Mouse (Mus musculus) embryonic facial prominence, embryonic 15.5 days (tissue): ENCODE measurements around the gene Man2c1. TPM values are rescaled to one million over a fixed set of nuclear protein-coding genes. Genes with fewer than 3 reads are reported as not detected.

Experiments used
- ATAC-seq: fragments of 200-750 bp; cut with Nextera tagmentation; 2 replicates; pipeline ENCODE4 v1.8.0; 2017; ENCODE audit warnings: low read depth, moderate TSS enrichment; ENCODE audit not compliant: insufficient number of reproducible peaks, low FRiP score, low TSS enrichment
- H3K27ac ChIP-seq: fragments of 300-500 bp; sonication (generic); replicated peaks from 2 replicates; pipeline ENCODE4 v1.5.1; 2015; ENCODE audit warnings: mild to moderate bottlenecking, inconsistent platforms
- H3K27me3 ChIP-seq: fragments of 300-500 bp; sonication (generic); 2 replicates; pipeline ENCODE4 v1.6.1; 2015; ENCODE audit warnings: inconsistent platforms
- H3K36me3 ChIP-seq: fragments of 300-500 bp; sonication (generic); 2 replicates; pipeline ENCODE4 v1.6.1; 2015; ENCODE audit warnings: mild to moderate bottlenecking, inconsistent platforms
- H3K4me1 ChIP-seq: fragments of 300-500 bp; sonication (generic); 2 replicates; pipeline ENCODE4 v1.6.1; 2015; ENCODE audit warnings: inconsistent platforms
- H3K4me2 ChIP-seq: fragments of 300-500 bp; sonication (generic); replicated peaks from 2 replicates; pipeline ENCODE4 v1.6.1; 2015; ENCODE audit warnings: mild to moderate bottlenecking, inconsistent platforms
- H3K4me3 ChIP-seq: fragments of 300-500 bp; sonication (generic); replicated peaks from 2 replicates; pipeline ENCODE4 v1.5.1; 2015; ENCODE audit warnings: mild to moderate bottlenecking, inconsistent platforms
- H3K9ac ChIP-seq: fragments of 300-500 bp; sonication (generic); 2 replicates; pipeline ENCODE4 v1.6.1; 2015; ENCODE audit warnings: inconsistent platforms
- H3K9me3 ChIP-seq: fragments of 300-500 bp; sonication (generic); replicated peaks from 2 replicates; pipeline ENCODE4 v1.6.1; 2016; ENCODE audit warnings: inconsistent platforms
- WGBS: fragments of 180-500 bp; shearing (Covaris S2); methylation state at CpG from one replicate; pipeline ENCODE4 v1.1.7; 2015; 5-methylcytosine and 5-hydroxymethylcytosine counted together
- polyA plus RNA-seq: library from polyadenylated mRNA; unstranded; fragments of >200 nt; fragmentation: Nextera tagmentation; extraction: Ambion mirVana; gene quantifications from 2 replicates; pipeline ENCODE4 v1.2.1, GENCODE M21; 2015

Gene Man2c1
- polyA plus RNA-seq: 72.5 and 78.0 TPM in 2 replicates

GRCm38 (mm10) chr9:57130577-57131433 lies at the start of gene Man2c1:
Gene Man2c1 (plus strand): TSS chr9:57130690.
- H3K9me3 ChIP-seq: no peaks in the 10 kb centered on the region
- H3K36me3 ChIP-seq: peaks cover 32% of the 10 kb centered on the region
- under 1% methylated on average over 58 of the region's 58 CpGs for WGBS
- H3K27me3 ChIP-seq: no peaks in the 10 kb centered on the region
- peak within 1 kb of the TSS; percentile 75 for H3K9ac ChIP-seq
- ATAC-seq: peak; percentile 89
- H3K4me2 ChIP-seq: peak within 1 kb of the TSS; percentile 81
- peak within 1 kb of the TSS; percentile 78 for H3K4me3 ChIP-seq
- H3K27ac ChIP-seq: peak within 1 kb of the TSS; percentile 96
- peaks cover 17% of the 10 kb centered on the region for H3K4me1 ChIP-seq

DNA sequence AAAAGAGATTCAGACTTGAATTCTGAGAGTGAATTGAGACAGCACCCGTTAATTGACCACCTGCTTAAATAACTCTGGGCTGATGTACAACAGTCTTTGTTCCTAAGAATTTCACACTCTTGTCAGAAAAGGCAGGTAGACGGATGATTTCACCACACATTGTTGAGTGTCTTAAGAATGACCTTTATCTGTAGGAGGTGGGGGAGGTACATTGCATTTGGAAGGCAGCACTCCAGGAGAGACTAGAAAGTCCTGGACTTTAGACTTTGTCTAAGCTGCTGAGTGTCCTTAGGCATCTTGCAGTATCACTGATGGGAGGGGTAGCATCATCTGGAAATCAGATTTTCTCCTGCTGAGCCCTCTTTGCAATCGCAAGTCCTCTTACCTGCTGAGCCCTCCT lies 48.3 kb upstream of the Man2c1 start:
- no peak for ATAC-seq
- H3K4me2 ChIP-seq: no peak overlapping the region
- no peak overlapping the region for H3K4me3 ChIP-seq
- H3K4me1 ChIP-seq: peaks cover 3% of the 10 kb centered on the region
- peaks cover 9% of the 10 kb centered on the region for H3K36me3 ChIP-seq
- H3K27me3 ChIP-seq: no peaks in the 10 kb centered on the region
- H3K27ac ChIP-seq: no peak overlapping the region
- 84% methylated on average over 3 of the region's 3 CpGs for WGBS
- H3K9ac ChIP-seq: no peak overlapping the region
- no peaks in the 10 kb centered on the region for H3K9me3 ChIP-seq

DNA sequence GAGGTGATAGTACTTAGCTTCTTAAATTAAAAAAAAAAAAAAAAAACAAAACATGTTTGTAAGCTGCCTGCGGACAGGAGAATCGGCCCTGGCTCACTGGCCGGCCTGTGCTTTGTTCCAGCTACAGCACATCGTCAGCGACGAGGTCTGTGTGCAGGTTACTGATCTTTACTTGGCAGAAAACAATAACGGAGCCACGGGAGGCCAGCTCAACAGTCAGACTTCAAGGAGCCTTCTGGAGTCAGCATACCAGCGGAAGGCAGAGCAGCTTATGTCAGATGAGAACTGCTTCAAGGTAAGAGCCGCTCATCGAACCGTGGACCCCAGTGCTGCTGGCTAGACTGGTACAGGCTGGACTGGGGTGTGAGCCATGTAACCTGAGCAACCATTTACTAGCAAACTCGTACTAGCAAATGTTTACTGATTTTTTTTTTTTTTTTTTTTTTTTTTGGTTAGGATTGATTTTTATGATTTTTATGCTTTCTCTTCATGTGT lies 13.2 kb upstream of the Man2c1 start:
- no peak for ATAC-seq
- H3K27ac ChIP-seq: no peak overlapping the region
- H3K9ac ChIP-seq: no peak overlapping the region
- 92% methylated on average over 13 of the region's 13 CpGs for WGBS
- H3K27me3 ChIP-seq: no peaks in the 10 kb centered on the region
- peaks cover 84% of the 10 kb centered on the region for H3K36me3 ChIP-seq
- H3K9me3 ChIP-seq: no peaks in the 10 kb centered on the region
- no peak overlapping the region for H3K4me3 ChIP-seq
- H3K4me1 ChIP-seq: no peaks in the 10 kb centered on the region
- H3K4me2 ChIP-seq: no peak overlapping the region

- Histone ChIP-seq H3K4me2 (peak overlapping the region; percentile 81), H3K27ac (no peak overlapping the region), H3K4me1 (peaks cover 17% of the 10 kb centered on the region), H3K9me3 (no peaks in the 10 kb centered on the region), H3K9ac (no peak overlapping the region; the same call in 1 of the 2 replicates), H3K4me3 (peak overlapping the region; percentile 78), H3K27me3 (no peaks in the 10 kb centered on the region), H3K36me3 (peaks cover 31% of the 10 kb centered on the region)
- ATAC-seq: no peak
These were observed 849 bp upstream of the Man2c1 start for GRCm38 (mm10) chr9:57129641-57130040.

DNA sequence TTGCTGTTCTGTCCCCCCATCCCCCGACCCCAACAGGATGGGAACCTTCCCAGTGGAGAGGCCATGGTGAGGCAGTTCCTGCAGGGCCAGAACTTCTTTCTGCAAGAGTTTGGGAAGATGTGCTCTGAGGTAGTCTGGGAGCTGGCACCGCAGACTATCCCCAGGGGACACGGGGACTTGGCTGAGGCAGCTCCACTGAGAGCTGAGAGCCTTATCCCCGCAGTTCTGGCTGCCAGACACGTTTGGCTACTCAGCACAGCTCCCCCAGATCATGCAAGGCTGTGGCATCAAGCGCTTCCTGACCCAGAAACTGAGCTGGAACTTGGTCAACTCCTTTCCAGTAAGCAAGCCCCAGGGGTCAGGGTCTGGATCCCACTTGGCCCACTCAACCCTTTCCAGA lies 6.8 kb downstream of the Man2c1 start:
- Histone ChIP-seq H3K4me1 (no peaks in the 10 kb centered on the region), H3K27ac (no peak overlapping the region), H3K36me3 (peaks cover 67% of the 10 kb centered on the region), H3K4me3 (no peak overlapping the region), H3K27me3 (no peaks in the 10 kb centered on the region), H3K9ac (no peak overlapping the region), H3K9me3 (no peaks in the 10 kb centered on the region), H3K4me2 (no peak overlapping the region)
- WGBS: 88% methylated on average over 6 of the region's 6 CpGs
- no peak for ATAC-seq

DNA sequence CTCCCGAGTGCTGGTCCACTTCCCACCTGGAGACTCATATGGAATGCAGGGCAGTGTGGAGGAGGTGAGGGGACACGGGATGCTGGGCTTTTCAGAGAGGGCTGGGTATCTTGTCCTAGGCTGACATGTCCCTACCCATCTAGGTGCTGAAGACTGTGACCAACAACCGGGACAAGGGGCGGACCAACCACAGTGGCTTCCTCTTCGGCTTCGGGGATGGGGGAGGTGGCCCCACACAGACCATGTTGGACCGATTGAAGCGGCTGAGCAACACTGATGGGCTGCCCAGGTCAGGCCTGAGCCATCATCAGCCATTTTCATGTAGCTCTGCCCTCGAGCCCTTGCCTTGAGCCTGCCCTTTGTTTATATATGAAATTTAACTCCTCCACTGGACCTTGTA lies 7.3 kb downstream of the Man2c1 start:
- peaks cover 73% of the 10 kb centered on the region for H3K36me3 ChIP-seq
- no peak overlapping the region for H3K27ac ChIP-seq
- H3K4me2 ChIP-seq: no peak overlapping the region
- H3K4me1 ChIP-seq: no peaks in the 10 kb centered on the region
- H3K9ac ChIP-seq: no peak overlapping the region
- WGBS: 86% methylated on average over 9 of the region's 9 CpGs
- H3K27me3 ChIP-seq: no peaks in the 10 kb centered on the region
- H3K9me3 ChIP-seq: no peaks in the 10 kb centered on the region
- no peak overlapping the region for H3K4me3 ChIP-seq
- ATAC-seq: no peak

GRCm38 (mm10) chr9:57138507-57138906 lies 8.0 kb downstream of the Man2c1 start:
- WGBS: 90% methylated on average over 6 of the region's 6 CpGs
- H3K4me3 ChIP-seq: no peak overlapping the region
- H3K9ac ChIP-seq: no peak overlapping the region
- H3K4me1 ChIP-seq: no peaks in the 10 kb centered on the region
- H3K27me3 ChIP-seq: no peaks in the 10 kb centered on the region
- H3K4me2 ChIP-seq: no peak overlapping the region
- H3K27ac ChIP-seq: no peak overlapping the region
- peaks cover 78% of the 10 kb centered on the region for H3K36me3 ChIP-seq
- H3K9me3 ChIP-seq: no peaks in the 10 kb centered on the region
- ATAC-seq: no peak

GRCm38 (mm10) chr9:57139110-57139509 lies 8.6 kb downstream of the Man2c1 start:
- Histone ChIP-seq H3K4me3 (no peak overlapping the region), H3K4me2 (no peak overlapping the region), H3K9ac (no peak overlapping the region), H3K27ac (no peak overlapping the region), H3K27me3 (no peaks in the 10 kb centered on the region), H3K36me3 (peaks cover 81% of the 10 kb centered on the region), H3K9me3 (no peaks in the 10 kb centered on the region), H3K4me1 (no peaks in the 10 kb centered on the region)
- ATAC-seq: no peak
- WGBS: 89% methylated on average over 9 of the region's 9 CpGs

DNA sequence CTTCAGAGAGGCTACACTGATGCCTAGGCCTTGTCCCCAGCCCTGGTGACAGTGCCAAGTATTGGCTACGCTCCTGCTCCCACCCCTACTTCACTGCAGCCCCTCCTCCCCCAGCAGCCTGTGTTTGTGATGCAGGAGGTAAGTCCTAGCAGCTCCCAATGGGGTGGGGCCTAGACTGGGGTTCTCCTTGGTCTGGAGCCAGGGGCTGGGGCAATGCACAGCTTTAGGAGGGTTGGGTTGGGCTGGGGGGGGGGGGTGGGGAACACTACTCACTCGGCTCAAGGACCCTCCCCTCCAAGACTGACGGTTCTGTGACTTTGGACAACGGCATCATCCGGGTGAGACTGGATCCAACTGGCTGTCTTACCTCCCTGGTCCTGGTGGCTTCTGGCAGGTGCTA lies 9.1 kb downstream of the Man2c1 start:
- no peak overlapping the region for H3K4me2 ChIP-seq
- no peak overlapping the region for H3K27ac ChIP-seq
- H3K9ac ChIP-seq: no peak overlapping the region
- no peak for ATAC-seq
- 94% methylated on average over 5 of the region's 5 CpGs for WGBS
- H3K9me3 ChIP-seq: no peaks in the 10 kb centered on the region
- H3K27me3 ChIP-seq: no peaks in the 10 kb centered on the region
- peaks cover 86% of the 10 kb centered on the region for H3K36me3 ChIP-seq
- no peak overlapping the region for H3K4me3 ChIP-seq
- no peaks in the 10 kb centered on the region for H3K4me1 ChIP-seq

DNA sequence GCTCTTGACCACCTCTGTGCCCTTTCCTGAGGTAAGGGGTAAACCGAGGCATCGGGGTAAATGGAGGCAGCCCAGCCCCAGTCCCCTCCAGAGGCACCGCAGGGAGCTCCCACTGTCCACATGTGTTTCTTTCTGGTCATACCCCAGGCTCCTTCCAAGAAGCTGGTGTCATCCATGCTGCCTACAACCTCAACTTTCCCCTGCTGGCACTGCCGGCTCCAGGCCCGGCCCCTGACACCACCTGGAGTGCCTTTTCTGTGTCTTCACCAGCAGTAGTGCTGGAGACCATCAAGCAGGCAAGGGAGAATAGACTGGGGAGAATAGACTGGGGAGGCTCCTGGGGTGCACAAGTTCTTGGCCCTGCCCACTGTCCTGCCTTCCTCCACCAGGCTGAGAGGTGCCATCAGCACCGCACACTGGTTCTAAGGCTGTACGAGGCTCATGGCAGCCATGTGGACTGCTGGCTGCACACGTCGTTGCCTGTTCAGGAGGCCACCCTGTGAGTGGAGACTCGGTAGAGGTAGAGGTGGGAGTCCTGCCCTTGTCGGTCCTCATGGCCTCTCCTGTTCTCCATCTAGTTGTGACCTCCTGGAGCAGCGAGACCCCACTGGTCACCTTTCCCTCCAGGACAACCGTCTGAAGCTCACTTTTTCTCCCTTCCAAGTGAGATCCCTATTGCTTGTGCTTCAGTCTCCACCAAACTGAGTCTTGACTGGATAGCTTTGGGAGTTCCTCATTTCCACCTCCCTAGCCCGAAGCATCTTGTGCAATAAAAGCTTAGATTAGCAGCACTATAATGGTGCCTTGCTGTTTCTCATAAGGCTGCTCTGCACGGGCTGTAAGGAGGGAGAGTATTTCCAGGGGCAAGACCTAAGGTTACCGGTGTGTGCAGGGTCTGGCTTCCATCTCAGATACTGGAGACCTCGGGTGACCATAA lies 11.2 kb downstream of the Man2c1 start:
- Histone ChIP-seq H3K9ac (no peak overlapping the region), H3K36me3 (peaks cover 69% of the 10 kb centered on the region), H3K27me3 (no peaks in the 10 kb centered on the region), H3K4me1 (peaks cover 5% of the 10 kb centered on the region; the same call in 1 of the 2 replicates), H3K4me2 (no peak overlapping the region), H3K4me3 (no peak overlapping the region), H3K9me3 (no peaks in the 10 kb centered on the region), H3K27ac (no peak overlapping the region)
- 84% methylated on average over 17 of the region's 17 CpGs for WGBS
- ATAC-seq: no peak

GRCm38 (mm10) chr9:57143212-57143611 lies 12.7 kb downstream of the Man2c1 start:
- Histone ChIP-seq H3K36me3 (peaks cover 54% of the 10 kb centered on the region), H3K27me3 (no peaks in the 10 kb centered on the region)

More at GRCm38 (mm10) chr9:57143212-57143611, 12.7 kb downstream of the Man2c1 start:
- Histone ChIP-seq H3K9ac (no peak overlapping the region), H3K4me1 (peaks cover 13% of the 10 kb centered on the region), H3K27ac (no peak overlapping the region), H3K9me3 (no peaks in the 10 kb centered on the region), H3K4me2 (no peak overlapping the region), H3K4me3 (no peak overlapping the region)
- whole genome bisulfite sequencing: 85% methylated on average over 11 of the region's 11 CpGs
- ATAC-seq: no peak
